Mouse (Mus musculus): ENCODE measurements around the gene Fuz.

DNA sequence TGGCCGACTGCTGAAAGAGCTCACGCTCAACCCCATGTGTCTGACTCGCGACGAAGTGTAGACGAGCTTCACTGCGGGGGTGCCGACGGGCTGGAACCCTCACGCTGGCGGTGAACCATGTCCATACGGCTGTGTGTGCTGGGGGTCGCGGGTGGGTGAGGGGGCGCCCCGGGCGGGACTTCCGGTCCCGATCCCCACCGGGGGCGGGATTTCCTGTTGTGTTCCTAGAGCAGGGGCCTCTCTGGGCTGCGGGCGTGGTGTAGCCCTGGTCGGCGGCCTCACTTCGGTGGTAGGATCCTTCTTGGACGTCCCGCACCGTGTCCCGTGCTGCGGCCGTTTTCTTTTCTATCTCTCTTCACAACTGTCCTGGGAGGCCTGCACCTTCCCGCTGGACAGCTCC is 45.7 kb upstream of the Fuz start:
- no peak for TF ChIP-seq POLR2A (IDR thresholded peaks at IDR 0.05; ENCODE audit: low read depth, low read length)
- TF ChIP-seq CTCF (IDR thresholded peaks at IDR 0.05; ENCODE audit: extremely low read depth, insufficient read depth, insufficient read length, insufficient replicate concordance) = no peak
